Mouse (Mus musculus) liver, embryonic 16.5 days (tissue): ENCODE results near the gene Tmem239. TPM values are rescaled to one million over a fixed set of nuclear protein-coding genes. Genes with fewer than 3 reads are reported as not detected.
"Not testable (repeated sequence)": the region's sequence is repeated elsewhere in the genome, so short reads cannot be mapped to it uniquely, and the experiment has no call there.

Experiments
- ATAC-seq: fragments of 200-750 bp; cut with Nextera tagmentation; 2 replicates; pipeline ENCODE4 v1.8.0; 2017; ENCODE audit warnings: low read depth, mild to moderate bottlenecking, moderate number of reproducible peaks, moderate library complexity
- H3K27ac ChIP-seq: fragments of 300-500 bp; sonication (generic); 2 replicates; pipeline ENCODE4 v1.5.1; 2014; ENCODE audit warnings: mild to moderate bottlenecking, low read length
- H3K27me3 ChIP-seq: fragments of 300-500 bp; sonication (generic); 2 replicates; pipeline ENCODE4 v1.6.1; 2014; ENCODE audit warnings: low read depth, low read length, mixed read lengths; ENCODE audit not compliant: control insufficient read depth, insufficient read depth
- H3K36me3 ChIP-seq: fragments of 300-500 bp; sonication (generic); 2 replicates; pipeline ENCODE4 v1.6.1; 2014; ENCODE audit warnings: mild to moderate bottlenecking; ENCODE audit not compliant: control insufficient read depth, insufficient read depth
- H3K4me1 ChIP-seq: fragments of 300-500 bp; sonication (generic); 2 replicates; pipeline ENCODE4 v1.6.1; 2014; ENCODE audit warnings: low read depth, low read length, mixed read lengths; ENCODE audit not compliant: control insufficient read depth
- H3K4me2 ChIP-seq: fragments of 300-500 bp; sonication (generic); 2 replicates; pipeline ENCODE4 v1.6.1; 2014; ENCODE audit warnings: low read depth, low read length, mixed read lengths
- H3K4me3 ChIP-seq: fragments of 300-500 bp; sonication (generic); 2 replicates; pipeline ENCODE4 v1.5.1; 2014; ENCODE audit warnings: low read depth, mild to moderate bottlenecking, low read length
- H3K9ac ChIP-seq: fragments of 300-500 bp; sonication (generic); 2 replicates; pipeline ENCODE4 v1.6.1; 2014; ENCODE audit warnings: low read depth, low read length
- H3K9me3 ChIP-seq: fragments of 300-500 bp; sonication (generic); replicated peaks from 2 replicates; pipeline ENCODE4 v1.6.1; 2016; ENCODE audit warnings: low read length; ENCODE audit not compliant: control insufficient read depth
- WGBS: fragments of 180-500 bp; shearing (Covaris S2); extraction: QIAGEN DNeasy Blood & Tissue Kit; methylation state at CpG from one replicate; pipeline ENCODE4 v1.1.7; 2014; ENCODE audit not compliant: insufficient replicate concordance; 5-methylcytosine and 5-hydroxymethylcytosine counted together
- polyA plus RNA-seq: library from polyadenylated mRNA; unstranded; fragments of >200 nt; fragmentation: Nextera tagmentation; extraction: Ambion mirVana; gene quantifications from 2 replicates; pipeline ENCODE4 v1.2.1, GENCODE M21; 2015

The Tmem239 gene
- polyA plus RNA-seq: not detected in 2 replicates

- no peaks in the 10 kb centered on the region for H3K27me3 ChIP-seq
- no peaks in the 10 kb centered on the region for H3K9me3 ChIP-seq
- 54% methylated on average over 2 of the region's 2 CpGs for WGBS
- H3K4me3 ChIP-seq: no peak within 1 kb of the TSS
- no peak within 1 kb of the TSS for H3K4me2 ChIP-seq
- no peak within 1 kb of the TSS for H3K27ac ChIP-seq
- no peak for ATAC-seq
- no peaks in the 10 kb centered on the region for H3K36me3 ChIP-seq
- no peak within 1 kb of the TSS for H3K9ac ChIP-seq
- H3K4me1 ChIP-seq: no peaks in the 10 kb centered on the region
Observed at GRCm38 (mm10) chr2:130406178-130406577, at the start of gene Tmem239. Gene Tmem239 (plus strand): TSS chr2:130406478.

GRCm38 (mm10) chr2:130357551-130357950, 48.7 kb upstream of the Tmem239 start:
- no peak overlapping the region for H3K9ac ChIP-seq
- no peak overlapping the region for H3K4me2 ChIP-seq
- H3K36me3 ChIP-seq: no peaks in the 10 kb centered on the region
- H3K9me3 ChIP-seq: no peaks in the 10 kb centered on the region
- WGBS: 55% methylated on average over 5 of the region's 5 CpGs
- ATAC-seq: no peak
- no peaks in the 10 kb centered on the region for H3K4me1 ChIP-seq
- no peak overlapping the region for H3K27ac ChIP-seq
- H3K27me3 ChIP-seq: peaks cover 41% of the 10 kb centered on the region
- no peak overlapping the region for H3K4me3 ChIP-seq

GRCm38 (mm10) chr2:130358852-130359251, 47.4 kb upstream of the Tmem239 start:
- H3K4me2 ChIP-seq: no peak overlapping the region
- no peak for ATAC-seq
- H3K9me3 ChIP-seq: no peaks in the 10 kb centered on the region
- no peak overlapping the region for H3K9ac ChIP-seq
- H3K4me1 ChIP-seq: no peaks in the 10 kb centered on the region
- H3K36me3 ChIP-seq: no peaks in the 10 kb centered on the region
- WGBS: 8% methylated on average over 5 of the region's 5 CpGs
- peaks cover 54% of the 10 kb centered on the region for H3K27me3 ChIP-seq
- H3K4me3 ChIP-seq: no peak overlapping the region
- H3K27ac ChIP-seq: no peak overlapping the region

- Histone ChIP-seq H3K27ac (no peak overlapping the region), H3K9ac (no peak overlapping the region), H3K4me3 (no peak overlapping the region), H3K9me3 (no peaks in the 10 kb centered on the region), H3K4me1 (no peaks in the 10 kb centered on the region), H3K27me3 (peaks cover 75% of the 10 kb centered on the region), H3K4me2 (no peak overlapping the region), H3K36me3 (no peaks in the 10 kb centered on the region)
- no peak for ATAC-seq
- 3% methylated on average over 14 of the region's 14 CpGs for WGBS
Observed at GRCm38 (mm10) chr2:130362511-130363026, 43.7 kb upstream of the Tmem239 start.

GRCm38 (mm10) chr2:130365211-130366094, 40.8 kb upstream of the Tmem239 start:
- Histone ChIP-seq H3K27me3 (peaks cover 55% of the 10 kb centered on the region), H3K9ac (no peak overlapping the region), H3K27ac (no peak overlapping the region), H3K4me2 (peak overlapping the region; percentile 20; the same call in 1 of the 2 replicates), H3K4me1 (no peaks in the 10 kb centered on the region), H3K4me3 (peak overlapping the region; percentile 15; the same call in 1 of the 2 replicates), H3K36me3 (no peaks in the 10 kb centered on the region), H3K9me3 (no peaks in the 10 kb centered on the region)
- 7% methylated on average over 30 of the region's 30 CpGs for WGBS
- ATAC-seq: no peak

GRCm38 (mm10) chr2:130367386-130367785, 38.9 kb upstream of the Tmem239 start:
- Histone ChIP-seq H3K36me3 (no peaks in the 10 kb centered on the region), H3K27me3 (peaks cover 36% of the 10 kb centered on the region), H3K4me3 (no peak overlapping the region), H3K9me3 (no peaks in the 10 kb centered on the region), H3K4me2 (no peak overlapping the region), H3K9ac (no peak overlapping the region), H3K27ac (no peak overlapping the region), H3K4me1 (no peaks in the 10 kb centered on the region)
- no peak for ATAC-seq
- 36% methylated on average over 4 of the region's 4 CpGs for WGBS

GRCm38 (mm10) chr2:130373026-130373425, 33.3 kb upstream of the Tmem239 start:
- not testable (repeated sequence) for H3K27me3 ChIP-seq, ATAC-seq, H3K27ac ChIP-seq, H3K9ac ChIP-seq, H3K4me2 ChIP-seq, H3K4me3 ChIP-seq, H3K36me3 ChIP-seq, H3K4me1 ChIP-seq, H3K9me3 ChIP-seq
- WGBS: 0% methylated on average over 1 of the region's 1 CpGs

- H3K9ac ChIP-seq: no peak overlapping the region
- H3K36me3 ChIP-seq: no peaks in the 10 kb centered on the region
- no peaks in the 10 kb centered on the region for H3K4me1 ChIP-seq
- no peak overlapping the region for H3K4me3 ChIP-seq
- H3K27ac ChIP-seq: no peak overlapping the region
- 50% methylated on average over 4 of the region's 4 CpGs for WGBS
- H3K4me2 ChIP-seq: no peak overlapping the region
- H3K9me3 ChIP-seq: no peaks in the 10 kb centered on the region
- ATAC-seq: no peak
- no peaks in the 10 kb centered on the region for H3K27me3 ChIP-seq
Observed at GRCm38 (mm10) chr2:130374951-130375350, 31.3 kb upstream of the Tmem239 start.

GRCm38 (mm10) chr2:130383205-130383604, 23.1 kb upstream of the Tmem239 start:
- Histone ChIP-seq H3K9ac (no peak overlapping the region), H3K4me3 (no peak overlapping the region), H3K4me1 (no peaks in the 10 kb centered on the region), H3K36me3 (no peaks in the 10 kb centered on the region), H3K27ac (no peak overlapping the region), H3K27me3 (no peaks in the 10 kb centered on the region), H3K4me2 (no peak overlapping the region), H3K9me3 (no peaks in the 10 kb centered on the region)
- 46% methylated on average over 3 of the region's 3 CpGs for WGBS
- ATAC-seq: no peak
